Mouse (Mus musculus): ENCODE data around the gene Gm13101. TPM values are rescaled to one million over a fixed set of nuclear protein-coding genes. Genes with fewer than 3 reads are reported as not detected.

The Gm13101 gene
- not detected for total RNA-seq (2023)

GRCm38 (mm10) chr4:143966850-143967249 is at the start of gene Gm13101:
Gene Gm13101 (minus strand): TSS chr4:143966950.

GRCm38 (mm10) chr4:143994269-143994668 is 27.5 kb upstream of the Gm13101 start, which contains the start of gene Pramef17:
Gene Pramef17 (minus strand): TSS chr4:143994369.

GRCm38 (mm10) chr4:143950916-143951315 is 15.8 kb downstream of the Gm13101 start, which contains the start of gene Pramef25:
Gene Pramef25 (minus strand): TSS chr4:143951016.

Other genes starting within 250 kb of the Gm13101 start
- gene Gm13078, start 247.5 kb downstream of the Gm13101 start, total RNA-seq (2023), result not detected
- not detected for gene Gm13023, start 177.6 kb downstream of the Gm13101 start, total RNA-seq (2023)
- gene Gm13084, start 150.9 kb downstream of the Gm13101 start, total RNA-seq (2023), result not detected
- gene Gm13103, start 120.5 kb downstream of the Gm13101 start, total RNA-seq (2023), result not detected
- gene Pramef6, start 66.6 kb downstream of the Gm13101 start, total RNA-seq (2023), result not detected
- not detected for gene Pramef25, start 15.9 kb downstream of the Gm13101 start, total RNA-seq (2023)
- not detected for gene Pramef17, start 27.4 kb upstream of the Gm13101 start, total RNA-seq (2023)
- gene Pramel4, start 92.2 kb upstream of the Gm13101 start, total RNA-seq (2023), result not detected
- not detected for gene Gm13102, start 139.5 kb upstream of the Gm13101 start, total RNA-seq (2023)
- gene Oog3, start 195.7 kb upstream of the Gm13101 start, total RNA-seq (2023), result not detected
- gene Oog2, start 223.8 kb upstream of the Gm13101 start, total RNA-seq (2023), result not detected
- not detected for gene C87977, start 246.4 kb upstream of the Gm13101 start, total RNA-seq (2023)

All from B cell, adult 67 days (primary cell).